Mouse (Mus musculus): Measurements from ENCODE around the gene Foxd2. TPM values are rescaled to one million over a fixed set of nuclear protein-coding genes. Genes with fewer than 3 reads are reported as not detected.

The Foxd2 gene
- polyA plus RNA-seq, 1 experiment from 2014 or later = 0.88 TPM

- ATAC-seq = no peak
- no peaks in the 10 kb centered on the region for H3K9me3 ChIP-seq
- 92% methylated on average over 1 of the region's 1 CpGs for WGBS
These were observed 26.4 kb downstream of the Foxd2 start for GRCm38 (mm10) chr4:114882232-114882631.

GRCm38 (mm10) chr4:114876441-114876972 lies 32.2 kb downstream of the Foxd2 start:
- 44% methylated on average over 8 of the region's 8 CpGs for WGBS
- H3K4me3 ChIP-seq (replicated peaks) = no peak overlapping the region
- no peaks in the 10 kb centered on the region for H3K36me3 ChIP-seq
- H3K4me2 ChIP-seq (replicated peaks) = no peak overlapping the region
- no peaks in the 10 kb centered on the region for H3K9me3 ChIP-seq
- H3K9ac ChIP-seq = no peak overlapping the region
- H3K4me1 ChIP-seq (replicated peaks) = no peaks in the 10 kb centered on the region
- no peaks in the 10 kb centered on the region for H3K27me3 ChIP-seq (replicated peaks)
- no peak for ATAC-seq
- no peak overlapping the region for H3K27ac ChIP-seq

More at GRCm38 (mm10) chr4:114882232-114882631, 26.4 kb downstream of the Foxd2 start:
- no peaks in the 10 kb centered on the region for H3K36me3 ChIP-seq
- H3K4me1 ChIP-seq (replicated peaks) = no peaks in the 10 kb centered on the region
- H3K27me3 ChIP-seq (replicated peaks) = no peaks in the 10 kb centered on the region
- H3K27ac ChIP-seq = no peak overlapping the region
- H3K4me2 ChIP-seq (replicated peaks) = no peak overlapping the region
- H3K4me3 ChIP-seq (replicated peaks) = no peak overlapping the region
- H3K9ac ChIP-seq = no peak overlapping the region

- Histone ChIP-seq H3K9ac (no peak overlapping the region), H3K4me1 (replicated peaks) (peaks cover 12% of the 10 kb centered on the region), H3K4me2 (replicated peaks) (peak overlapping the region; percentile 24; the same call in 1 of the 2 replicates), H3K9me3 (no peaks in the 10 kb centered on the region), H3K27me3 (replicated peaks) (no peaks in the 10 kb centered on the region), H3K27ac (no peak overlapping the region), H3K4me3 (replicated peaks) (no peak overlapping the region), H3K36me3 (no peaks in the 10 kb centered on the region)
- peak; percentile 89 for ATAC-seq
- WGBS = 16% methylated on average over 11 of the region's 11 CpGs
These were observed 38.7 kb downstream of the Foxd2 start for GRCm38 (mm10) chr4:114869765-114870490.

- H3K4me3 ChIP-seq (replicated peaks) = no peak overlapping the region
- ATAC-seq = no peak
- no peaks in the 10 kb centered on the region for H3K36me3 ChIP-seq
- H3K27ac ChIP-seq = no peak overlapping the region
- WGBS = 85% methylated on average over 5 of the region's 5 CpGs
- no peak overlapping the region for H3K9ac ChIP-seq
- no peaks in the 10 kb centered on the region for H3K27me3 ChIP-seq (replicated peaks)
- no peak overlapping the region for H3K4me2 ChIP-seq (replicated peaks)
- no peaks in the 10 kb centered on the region for H3K9me3 ChIP-seq
- no peaks in the 10 kb centered on the region for H3K4me1 ChIP-seq (replicated peaks)
These were observed 45.5 kb downstream of the Foxd2 start for GRCm38 (mm10) chr4:114863166-114863565.

- H3K4me3 ChIP-seq (replicated peaks) = no peak overlapping the region
- H3K36me3 ChIP-seq = no peaks in the 10 kb centered on the region
- no peaks in the 10 kb centered on the region for H3K9me3 ChIP-seq
- H3K4me2 ChIP-seq (replicated peaks) = no peak overlapping the region
- no peak overlapping the region for H3K27ac ChIP-seq
- H3K27me3 ChIP-seq (replicated peaks) = no peaks in the 10 kb centered on the region
- no peak overlapping the region for H3K9ac ChIP-seq
- ATAC-seq = no peak
- 49% methylated on average over 5 of the region's 5 CpGs for WGBS
- H3K4me1 ChIP-seq (replicated peaks) = no peaks in the 10 kb centered on the region
These were observed 50.2 kb downstream of the Foxd2 start for GRCm38 (mm10) chr4:114858426-114858825.

Other genes starting within 250 kb of the Foxd2 start
- not detected in 2 replicates for gene Gm12830, start 87.2 kb downstream of the Foxd2 start, polyA plus RNA-seq (2015; fragmentation: Nextera tagmentation; extraction: Ambion mirVana)
- not detected in 2 replicates for gene Foxe3, start 17.1 kb upstream of the Foxd2 start, polyA plus RNA-seq (2015; fragmentation: Nextera tagmentation; extraction: Ambion mirVana)
- 124 and 140 TPM in 2 replicates for gene Cmpk1, start 78.4 kb upstream of the Foxd2 start, polyA plus RNA-seq (2015; fragmentation: Nextera tagmentation; extraction: Ambion mirVana)
- 8.9 and 9.8 TPM in 2 replicates for gene Stil, start 91.3 kb upstream of the Foxd2 start, polyA plus RNA-seq (2015; fragmentation: Nextera tagmentation; extraction: Ambion mirVana)
- 0.78 and 0.98 TPM in 2 replicates for gene Tal1, start 147.6 kb upstream of the Foxd2 start, polyA plus RNA-seq (2015; fragmentation: Nextera tagmentation; extraction: Ambion mirVana)
- gene Pdzk1ip1, start 179.8 kb upstream of the Foxd2 start, polyA plus RNA-seq (2015; fragmentation: Nextera tagmentation; extraction: Ambion mirVana) = 133 and 159 TPM in 2 replicates
- gene Cyp4x1, start 225.4 kb upstream of the Foxd2 start, polyA plus RNA-seq (2015; fragmentation: Nextera tagmentation; extraction: Ambion mirVana) = 0.25 and 0.34 TPM in 2 replicates